Mouse (Mus musculus): Measurements from ENCODE around the gene Evi5l. TPM values are rescaled to one million over a fixed set of nuclear protein-coding genes. Genes with fewer than 3 reads are reported as not detected.

Gene Evi5l
- polyA plus RNA-seq, 1 experiment from 2014 or later = 6.6 TPM

GRCm38 (mm10) chr8:4207016-4207350 lies 40.6 kb downstream of the Evi5l start:
- ATAC-seq = peak; percentile 63
- H3K4me2 ChIP-seq (replicated peaks; ENCODE audit: low read depth) = peak overlapping the region; percentile 57
- H3K27me3 ChIP-seq (replicated peaks; ENCODE audit: control insufficient read depth, insufficient read depth, low read length) = 0 out of 2 replicates have a peak, but pooled peaks cover 6% of the 10 kb centered on the region
- no peaks in the 10 kb centered on the region for H3K9me3 ChIP-seq (ENCODE audit: control insufficient read depth)
- no peak for TF ChIP-seq CTCF (IDR thresholded peaks at IDR 0.05; ENCODE audit: low read depth)
- no peaks in the 10 kb centered on the region; the same call in 1 of the 2 replicates for H3K4me1 ChIP-seq (replicated peaks; ENCODE audit: control insufficient read depth, insufficient read depth, low read length)
- H3K27ac ChIP-seq (ENCODE audit: low read depth, low read length) = peak overlapping the region; percentile 50; the same call in 1 of the 2 replicates
- H3K4me3 ChIP-seq (ENCODE audit: low read depth, low read length) = no peak overlapping the region
- WGBS = 23% methylated on average over 2 of the region's 2 CpGs
- H3K36me3 ChIP-seq (ENCODE audit: control insufficient read depth, insufficient read depth) = peaks cover 12% of the 10 kb centered on the region; the same call in 1 of the 2 replicates
- H3K9ac ChIP-seq (ENCODE audit: low read depth, low read length) = peak overlapping the region; percentile 11; the same call in 1 of the 2 replicates

- Histone ChIP-seq H3K27me3 (replicated peaks; ENCODE audit: control insufficient read depth, insufficient read depth, low read length) (peaks cover 4% of the 10 kb centered on the region), H3K9me3 (ENCODE audit: control insufficient read depth) (no peaks in the 10 kb centered on the region), H3K27ac (ENCODE audit: low read depth, low read length) (no peak overlapping the region), H3K36me3 (ENCODE audit: control insufficient read depth, insufficient read depth) (0 out of 2 replicates have a peak, but pooled peaks cover 5% of the 10 kb centered on the region), H3K4me1 (replicated peaks; ENCODE audit: control insufficient read depth, insufficient read depth, low read length) (peaks cover 11% of the 10 kb centered on the region), H3K4me2 (replicated peaks; ENCODE audit: low read depth) (no peak overlapping the region), H3K9ac (ENCODE audit: low read depth, low read length) (no peak overlapping the region), H3K4me3 (ENCODE audit: low read depth, low read length) (no peak overlapping the region)
- TF ChIP-seq CTCF (IDR thresholded peaks at IDR 0.05; ENCODE audit: low read depth) = peak; percentile 18; the same call in 1 of the 2 replicates
- no peak for ATAC-seq
- WGBS = 77% methylated on average over 6 of the region's 6 CpGs
Observed at GRCm38 (mm10) chr8:4211097-4211496, 44.7 kb downstream of the Evi5l start.

GRCm38 (mm10) chr8:4212809-4213209 lies 46.4 kb downstream of the Evi5l start:
- ATAC-seq = no peak; the same call in 1 of the 2 replicates
- TF ChIP-seq CTCF (IDR thresholded peaks at IDR 0.05; ENCODE audit: low read depth) = no peak
- Histone ChIP-seq H3K27me3 (replicated peaks; ENCODE audit: control insufficient read depth, insufficient read depth, low read length) (peaks cover 16% of the 10 kb centered on the region), H3K9me3 (ENCODE audit: control insufficient read depth) (no peaks in the 10 kb centered on the region), H3K4me3 (ENCODE audit: low read depth, low read length) (peak overlapping the region; percentile 41), H3K9ac (ENCODE audit: low read depth, low read length) (peak overlapping the region; percentile 37), H3K36me3 (ENCODE audit: control insufficient read depth, insufficient read depth) (no peaks in the 10 kb centered on the region), H3K4me1 (replicated peaks; ENCODE audit: control insufficient read depth, insufficient read depth, low read length) (peaks cover 16% of the 10 kb centered on the region), H3K4me2 (replicated peaks; ENCODE audit: low read depth) (peak overlapping the region; percentile 90), H3K27ac (ENCODE audit: low read depth, low read length) (peak overlapping the region; percentile 21; the same call in 1 of the 2 replicates)
- WGBS = under 1% methylated on average over 25 of the region's 25 CpGs

GRCm38 (mm10) chr8:4213210-4214005 lies 47.0 kb downstream of the Evi5l start:
- H3K27ac ChIP-seq (ENCODE audit: low read depth, low read length) = peak overlapping the region; percentile 21; the same call in 1 of the 2 replicates
- no peak for TF ChIP-seq CTCF (IDR thresholded peaks at IDR 0.05; ENCODE audit: low read depth)
- peak; percentile 67 for ATAC-seq

GRCm38 (mm10) chr8:4214006-4214980 lies 47.9 kb downstream of the Evi5l start:
- no peaks in the 10 kb centered on the region for H3K9me3 ChIP-seq (ENCODE audit: control insufficient read depth)
- H3K4me3 ChIP-seq (ENCODE audit: low read depth, low read length) = peak overlapping the region; percentile 41
- WGBS = 5% methylated on average over 33 of the region's 33 CpGs
- 0 out of 2 replicates have a peak overlapping the region, but pooled peaks have one; percentile 37 for H3K9ac ChIP-seq (ENCODE audit: low read depth, low read length)
- peaks cover 21% of the 10 kb centered on the region for H3K27me3 ChIP-seq (replicated peaks; ENCODE audit: control insufficient read depth, insufficient read depth, low read length)
- H3K27ac ChIP-seq (ENCODE audit: low read depth, low read length) = peak overlapping the region; percentile 64; the same call in 1 of the 2 replicates
- peaks cover 16% of the 10 kb centered on the region for H3K4me1 ChIP-seq (replicated peaks; ENCODE audit: control insufficient read depth, insufficient read depth, low read length)
- peak; percentile 81 for ATAC-seq
- TF ChIP-seq CTCF (IDR thresholded peaks at IDR 0.05; ENCODE audit: low read depth) = no peak
- no peaks in the 10 kb centered on the region for H3K36me3 ChIP-seq (ENCODE audit: control insufficient read depth, insufficient read depth)
- H3K4me2 ChIP-seq (replicated peaks; ENCODE audit: low read depth) = peak overlapping the region; percentile 90

More at GRCm38 (mm10) chr8:4213210-4214005, 47.0 kb downstream of the Evi5l start:
- no peaks in the 10 kb centered on the region for H3K9me3 ChIP-seq (ENCODE audit: control insufficient read depth)
- peak overlapping the region; percentile 37 for H3K9ac ChIP-seq (ENCODE audit: low read depth, low read length)
- H3K4me2 ChIP-seq (replicated peaks; ENCODE audit: low read depth) = peak overlapping the region; percentile 90
- peaks cover 21% of the 10 kb centered on the region for H3K27me3 ChIP-seq (replicated peaks; ENCODE audit: control insufficient read depth, insufficient read depth, low read length)
- WGBS = 3% methylated on average over 18 of the region's 18 CpGs
- H3K4me3 ChIP-seq (ENCODE audit: low read depth, low read length) = peak overlapping the region; percentile 41
- peaks cover 16% of the 10 kb centered on the region for H3K4me1 ChIP-seq (replicated peaks; ENCODE audit: control insufficient read depth, insufficient read depth, low read length)
- no peaks in the 10 kb centered on the region for H3K36me3 ChIP-seq (ENCODE audit: control insufficient read depth, insufficient read depth)

All from intestine, postnatal 0 days (tissue).